Mouse (Mus musculus) layer of hippocampus, postnatal 14 days (tissue): Measurements from ENCODE around the gene Aaas. TPM values are rescaled to one million over a fixed set of nuclear protein-coding genes. Genes with fewer than 3 reads are reported as not detected.
"Not testable (repeated sequence)": the region's sequence is repeated elsewhere in the genome, so short reads cannot be mapped to it uniquely, and the experiment has no call there.

Source experiments
- DNase-seq, 2 experiments: peaks; one replicate each; pipeline ENCODE4 v3.0.0; 2021 to 2022; ENCODE audit warnings: low spot score in 2 of 2, mixed read lengths in 1 of 2
- total RNA-seq, 2 experiments: library from RNA; stranded (reverse); gene quantifications; 2 replicates each; pipeline ENCODE4 v1.2.3; 2021

The Aaas gene
- total RNA-seq, 2 experiments from 2014 or later, result 25.5 to 27.7 TPM

DNA sequence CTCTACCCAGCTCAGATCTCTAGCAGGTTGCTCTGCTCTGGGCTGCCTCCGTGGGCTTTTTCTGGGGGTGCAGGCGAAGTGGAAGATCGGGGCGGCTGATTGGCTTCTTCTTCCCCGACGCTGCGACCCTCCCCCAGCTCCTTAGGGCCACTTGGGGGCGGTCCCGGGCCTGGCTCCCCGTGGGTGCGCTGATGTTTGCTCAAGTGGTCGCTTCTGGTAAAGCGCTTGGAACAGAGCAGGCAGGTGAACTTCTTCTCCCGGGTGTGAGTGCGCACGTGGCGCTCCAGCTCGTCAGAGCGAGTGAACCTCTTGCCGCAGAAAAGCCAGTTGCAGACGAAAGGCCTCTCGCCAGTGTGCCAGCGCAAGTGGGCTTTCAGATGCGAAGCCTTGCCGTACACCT, 7.6 kb upstream of the Aaas start:
- no peak for DNase-seq

DNA sequence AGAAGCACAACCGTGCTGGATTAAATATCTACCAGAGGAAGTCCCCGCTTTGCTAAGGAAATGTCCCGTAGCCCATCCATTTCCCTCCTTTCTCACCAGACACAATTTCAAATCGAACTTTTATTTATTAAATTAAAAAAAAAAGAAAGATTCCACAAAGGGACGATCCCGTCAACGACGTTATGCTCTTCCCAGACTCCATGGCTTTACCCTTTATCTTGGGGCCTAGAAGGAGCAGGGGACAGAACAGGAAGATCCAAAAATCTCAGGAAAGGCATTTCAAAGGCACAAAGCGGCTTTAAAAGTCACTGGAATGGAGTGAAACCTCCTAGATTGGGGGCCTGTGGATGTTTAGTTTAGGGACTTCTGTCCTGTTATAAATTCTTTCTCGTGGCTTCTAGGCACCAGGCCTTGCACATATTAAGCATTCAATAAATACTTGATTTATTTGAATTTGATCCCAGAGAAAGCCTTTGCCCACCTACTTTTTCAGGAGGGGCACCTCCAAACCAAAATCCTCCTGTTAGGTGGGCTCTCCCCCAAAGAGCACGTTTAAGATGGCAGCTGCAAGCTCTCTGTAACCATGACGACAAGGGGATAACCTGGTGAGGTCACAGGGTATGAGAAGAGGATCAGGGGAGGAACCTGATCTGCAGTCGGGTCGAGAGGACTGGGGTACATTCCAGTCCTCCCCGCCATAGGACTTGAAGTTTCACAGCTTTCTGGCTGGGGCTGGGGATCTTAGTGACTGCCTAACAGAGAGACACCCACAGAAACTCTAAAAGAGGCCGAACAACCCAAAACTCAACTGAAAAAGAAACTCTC, 6.1 kb upstream of the Aaas start:
- DNase-seq, result no peak

DNA sequence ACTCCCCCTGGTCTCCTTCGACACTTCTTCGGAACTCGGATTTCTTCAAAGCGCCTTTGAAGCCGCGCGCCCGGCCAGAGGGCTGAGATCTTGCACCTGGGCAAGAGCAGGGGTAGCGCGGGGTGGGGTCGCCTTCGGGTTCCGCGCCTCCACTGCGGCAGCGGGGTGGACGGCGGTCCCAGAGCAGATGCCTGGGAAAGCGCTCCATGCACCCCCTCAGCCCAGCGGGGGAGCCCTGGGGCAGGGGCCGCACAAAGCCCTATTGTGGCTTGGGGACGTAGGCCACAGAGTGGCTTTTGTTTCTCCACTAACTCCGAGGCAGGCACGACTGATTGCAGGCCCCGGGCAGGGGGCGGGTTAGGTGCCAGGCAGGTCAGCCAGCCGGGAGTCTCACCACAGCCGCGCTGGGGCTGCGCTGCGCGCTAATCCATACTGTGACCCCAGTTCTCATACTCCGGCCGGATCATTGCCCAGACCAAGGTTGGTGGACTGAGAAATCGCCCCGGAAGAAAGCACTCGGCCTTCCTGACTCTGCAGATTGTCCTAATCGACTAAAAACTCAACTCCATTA, 5.4 kb upstream of the Aaas start:
- DNase-seq, result peak in 1 of 2 experiments; percentile 19

DNA sequence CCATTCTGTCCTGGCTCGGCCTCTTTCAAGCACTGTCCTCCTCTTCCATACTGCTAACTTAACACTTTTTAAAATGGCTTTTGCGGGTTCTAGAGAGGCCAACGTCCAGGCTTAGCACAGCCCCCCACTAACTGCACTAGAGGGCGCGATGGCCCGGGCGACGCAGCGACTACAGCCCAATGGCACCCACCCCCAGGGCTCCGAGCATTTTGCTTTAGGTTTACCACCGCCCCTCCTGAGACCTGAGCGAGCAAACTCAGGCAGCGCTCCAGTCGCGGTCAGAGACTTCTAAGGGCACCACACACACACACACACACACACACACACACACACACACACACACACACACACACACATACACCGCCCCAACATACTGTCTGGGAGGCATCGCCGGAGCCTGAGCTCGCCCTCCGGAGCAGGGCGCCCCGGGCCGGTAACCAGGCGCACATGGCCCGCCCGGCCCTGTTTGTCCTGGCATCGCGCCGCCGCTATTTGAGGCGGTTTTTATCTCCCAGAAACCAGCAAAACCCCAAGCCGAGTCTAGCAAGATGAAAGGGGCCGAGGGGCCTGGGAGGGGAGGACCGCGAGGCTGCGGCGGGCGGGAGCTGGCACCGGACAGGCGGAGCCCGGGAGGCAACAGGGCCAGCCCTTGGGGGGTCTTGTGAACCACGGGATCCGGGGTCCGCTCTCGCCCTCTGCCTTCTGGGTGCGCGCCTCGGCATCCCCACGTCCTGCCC, 4.7 kb upstream of the Aaas start:
- peak in 1 of 2 experiments; percentile 41 for DNase-seq

DNA sequence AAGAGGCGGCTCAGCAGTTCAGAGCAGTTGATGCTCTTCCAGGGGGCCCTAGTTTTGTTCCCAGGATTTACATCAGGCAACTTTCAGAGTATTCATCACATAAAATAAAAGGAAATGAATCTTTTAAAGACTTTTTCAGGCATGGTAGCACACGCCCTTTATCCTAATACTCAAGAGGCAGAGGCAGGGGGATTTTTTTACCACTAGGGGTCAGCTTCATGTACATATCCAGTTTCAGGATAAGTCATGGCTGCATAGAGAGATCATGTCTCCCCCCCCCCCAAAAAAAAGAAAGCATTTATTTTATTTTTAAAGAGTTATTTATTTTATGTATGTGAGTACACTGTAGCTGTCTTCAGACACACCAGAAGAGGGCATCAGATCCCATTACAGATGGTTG, 3.4 kb upstream of the Aaas start:
- no peak for DNase-seq

DNA sequence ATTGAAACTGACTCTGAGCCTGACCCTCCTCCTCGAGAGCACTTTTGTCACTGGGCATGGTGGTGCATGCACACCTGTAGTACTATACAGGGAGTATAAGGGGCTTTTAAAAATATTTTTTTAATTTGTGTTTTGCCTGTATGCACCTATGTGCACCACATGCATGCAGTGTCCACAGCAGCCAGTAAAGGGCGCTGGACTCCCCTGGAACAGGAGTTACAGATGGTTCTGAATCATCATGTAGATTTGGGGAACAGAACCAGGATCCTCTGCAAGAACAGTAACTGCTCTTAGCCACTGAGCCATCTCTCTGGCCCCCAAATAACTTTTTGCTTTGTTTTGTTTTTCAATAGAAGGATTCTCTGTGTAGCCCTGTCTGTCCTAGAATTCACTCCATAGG, 1.6 kb upstream of the Aaas start:
- DNase-seq, result no peak

DNA sequence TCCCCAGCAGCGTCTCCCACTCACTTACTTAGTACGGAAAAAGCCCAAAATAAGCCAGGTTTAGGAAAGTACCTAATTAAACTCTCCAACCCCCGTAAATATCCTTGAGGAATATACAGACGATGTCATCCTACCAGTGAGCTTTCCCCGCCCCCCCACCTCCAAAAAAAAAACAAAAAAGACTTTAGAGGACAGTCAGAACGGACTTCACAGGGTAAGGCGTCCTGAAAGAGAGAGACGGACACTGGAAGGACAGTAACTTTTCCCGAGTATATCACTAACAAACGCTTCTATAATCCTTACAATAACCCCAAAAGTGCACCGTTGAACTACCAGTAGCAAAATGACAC, 346 bp upstream of the Aaas start:
- DNase-seq, result no peak

DNA sequence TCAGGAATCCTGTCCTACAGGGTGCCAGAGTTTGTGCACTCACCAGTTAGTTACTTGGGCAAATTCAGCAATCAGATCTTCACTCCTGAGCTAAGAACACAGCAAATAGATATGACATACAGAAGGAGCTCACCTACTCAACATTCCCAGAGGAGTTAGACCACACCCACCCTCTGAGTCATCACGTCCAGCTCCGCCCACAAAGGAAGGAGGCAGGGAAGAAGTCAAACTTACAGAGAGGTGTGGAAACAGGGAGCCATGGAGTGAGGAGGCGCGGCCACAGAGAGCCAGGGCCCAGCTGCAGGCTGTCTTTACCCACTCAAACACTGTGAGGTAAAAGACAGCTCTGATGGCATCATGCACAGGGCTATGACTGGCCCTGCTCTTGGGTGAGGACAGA, 4.1 kb downstream of the Aaas start:
- DNase-seq, result no peak

DNA sequence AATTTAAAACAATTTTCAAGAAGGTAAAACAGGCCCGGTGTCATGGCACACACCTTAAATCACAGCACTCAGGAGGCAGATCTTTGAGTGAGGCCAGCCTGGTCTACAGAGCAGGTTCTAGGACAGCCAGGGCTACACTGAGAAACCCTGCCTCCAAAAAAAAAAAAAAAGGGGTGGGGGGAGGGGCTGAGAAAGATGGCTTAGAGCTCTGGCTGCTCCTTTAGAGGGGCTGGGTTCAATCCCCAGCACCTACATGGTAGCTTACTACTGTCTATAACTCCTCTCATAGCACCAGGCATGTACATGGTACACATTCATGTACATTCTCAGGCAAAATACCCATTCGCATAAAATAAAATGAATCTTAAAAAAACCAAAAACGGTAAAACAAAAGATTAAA, 6.1 kb downstream of the Aaas start:
- no peak for DNase-seq

DNA sequence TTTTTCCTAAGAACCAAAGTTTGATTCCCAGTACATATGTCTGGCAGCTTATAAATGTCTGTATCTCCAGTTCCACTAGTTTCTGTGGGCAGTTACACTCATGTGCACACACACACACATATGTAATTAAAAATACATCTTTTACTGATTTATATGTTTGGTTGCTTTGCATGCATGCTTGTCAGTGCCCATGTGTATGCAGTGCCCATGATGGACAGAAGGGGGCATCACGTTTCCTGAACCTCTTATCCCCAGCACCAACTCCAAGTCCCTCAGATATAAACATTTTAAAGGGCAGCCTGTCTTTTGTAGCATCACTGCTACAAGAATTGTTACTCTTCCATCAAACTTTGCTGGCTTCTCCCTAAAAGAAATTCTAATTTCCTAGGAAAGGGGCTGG, 9.0 kb downstream of the Aaas start:
- no peak for DNase-seq

DNA sequence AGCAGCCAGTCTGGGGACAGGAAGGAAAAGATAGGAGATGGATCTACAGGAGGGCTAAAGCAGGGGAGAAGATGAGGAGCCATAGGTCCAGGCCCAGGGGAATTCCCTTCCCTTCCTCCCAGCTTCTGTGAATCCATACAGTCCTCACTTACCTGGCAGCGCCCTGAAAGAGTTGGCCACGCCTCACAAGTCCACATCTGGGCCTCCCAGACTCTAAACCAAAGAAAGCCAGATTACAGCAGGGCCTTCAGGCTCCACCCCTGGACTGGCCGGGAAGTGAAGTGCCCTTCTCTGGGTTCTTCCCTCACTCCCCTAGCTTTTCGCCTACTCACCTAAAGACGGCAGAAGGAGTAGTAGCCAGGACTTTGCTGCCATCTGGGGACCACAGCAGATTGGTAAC, 11.0 kb downstream of the Aaas start:
- DNase-seq, result no peak

DNA sequence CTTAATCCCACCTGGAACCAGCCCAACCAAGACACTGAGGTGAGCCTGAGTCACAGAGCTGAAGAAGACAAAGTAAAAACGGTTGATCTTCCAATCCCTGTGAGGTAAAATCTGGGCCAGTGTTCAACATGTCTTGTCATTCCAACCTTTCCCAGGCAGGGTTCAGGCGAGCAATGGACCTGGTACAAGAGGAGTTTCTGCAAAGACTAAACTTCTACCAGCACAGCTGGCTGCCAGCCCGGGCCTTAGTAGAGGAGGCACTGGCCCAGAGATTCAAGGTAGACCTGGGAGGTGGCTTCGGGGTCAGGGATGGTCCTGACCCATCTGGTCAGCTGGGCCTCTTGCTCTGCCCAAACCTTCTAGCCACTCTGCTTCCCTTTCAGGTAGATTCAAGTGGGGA, 13.6 kb downstream of the Aaas start:
- DNase-seq, result no peak

DNA sequence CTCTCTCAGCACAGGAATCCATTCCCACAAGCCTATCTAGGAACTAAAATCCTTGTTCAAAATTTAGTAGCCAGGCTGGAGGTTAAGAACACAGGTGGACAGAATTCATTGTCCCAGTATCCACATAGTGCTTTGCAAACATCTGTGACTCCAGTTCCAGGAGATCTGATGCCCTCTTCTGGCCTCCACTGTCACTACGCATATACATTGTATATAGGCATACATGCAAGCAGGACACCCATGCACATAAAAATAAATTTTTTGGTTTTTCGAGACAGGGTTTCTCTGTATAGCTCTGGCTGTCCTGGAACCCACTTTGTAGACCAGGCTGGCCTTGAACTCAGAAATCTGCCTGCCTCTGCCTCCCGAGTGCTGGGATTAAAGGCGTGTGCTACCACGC, 14.6 kb downstream of the Aaas start:
- DNase-seq, result not testable (repeated sequence)

DNA sequence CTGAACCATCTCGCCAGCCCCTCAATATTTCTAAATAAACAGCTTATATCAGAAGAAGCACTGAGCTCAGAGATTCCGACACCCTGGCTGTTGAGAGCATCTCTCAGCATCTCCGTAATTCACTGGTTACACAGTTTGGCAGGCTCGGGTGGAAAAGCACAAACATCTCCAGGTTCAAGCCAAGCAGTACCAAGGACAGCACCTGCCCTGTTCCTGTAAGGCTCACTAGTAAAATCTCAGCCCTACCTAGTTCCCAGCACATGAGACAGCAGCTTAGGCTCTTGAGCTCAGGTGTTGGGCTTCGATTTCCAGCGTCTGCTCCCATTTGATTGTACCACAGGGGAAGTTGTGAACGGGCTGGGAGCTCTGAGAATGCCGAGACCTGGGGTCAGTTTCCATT, 15.3 kb downstream of the Aaas start:
- DNase-seq, result no peak

DNA sequence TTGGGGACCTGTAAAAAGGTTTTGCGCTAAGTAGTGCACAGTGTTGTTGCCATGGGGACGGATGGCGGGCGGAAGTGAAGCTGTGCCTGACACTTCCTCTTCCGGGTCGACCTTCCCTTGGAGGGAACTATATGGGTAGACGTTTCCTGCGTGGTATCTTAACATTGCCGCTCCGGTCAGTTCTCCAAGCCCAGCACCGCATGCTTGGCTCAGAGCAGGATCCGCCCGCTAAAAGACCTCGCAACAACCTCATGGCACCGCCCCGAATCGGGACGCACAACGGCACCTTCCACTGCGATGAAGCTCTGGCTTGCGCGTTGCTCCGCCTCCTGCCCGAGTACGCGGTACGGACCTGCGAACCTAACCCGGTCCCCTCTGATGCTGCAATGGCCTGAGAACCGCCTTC, 19.0 kb downstream of the Aaas start, which contains the start of gene Myg1:
Myg1 (plus strand) TSS at position 100 of the 406 bp plus-strand sequence.
- peak; percentile 80 to 85 for DNase-seq

DNA sequence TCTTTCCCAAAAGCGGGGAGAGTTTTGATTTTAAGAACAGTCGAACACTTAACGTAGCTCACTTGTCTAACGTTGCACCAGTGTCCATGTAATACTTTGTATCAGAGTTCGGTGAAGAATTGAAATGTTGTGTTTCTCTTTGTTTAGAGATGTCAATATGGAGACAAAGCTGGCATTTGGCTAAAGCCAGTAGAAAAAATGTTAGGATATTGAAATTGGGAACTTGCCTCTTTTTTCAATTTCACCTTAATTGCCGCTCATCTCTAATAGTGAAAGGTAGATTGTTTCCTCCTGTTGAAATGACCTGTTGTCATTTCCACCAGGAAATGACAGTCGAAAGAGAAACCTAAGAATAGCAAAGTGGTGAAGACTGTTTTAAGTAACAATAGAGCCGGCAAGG, 23.7 kb downstream of the Aaas start:
- no peak for DNase-seq

DNA sequence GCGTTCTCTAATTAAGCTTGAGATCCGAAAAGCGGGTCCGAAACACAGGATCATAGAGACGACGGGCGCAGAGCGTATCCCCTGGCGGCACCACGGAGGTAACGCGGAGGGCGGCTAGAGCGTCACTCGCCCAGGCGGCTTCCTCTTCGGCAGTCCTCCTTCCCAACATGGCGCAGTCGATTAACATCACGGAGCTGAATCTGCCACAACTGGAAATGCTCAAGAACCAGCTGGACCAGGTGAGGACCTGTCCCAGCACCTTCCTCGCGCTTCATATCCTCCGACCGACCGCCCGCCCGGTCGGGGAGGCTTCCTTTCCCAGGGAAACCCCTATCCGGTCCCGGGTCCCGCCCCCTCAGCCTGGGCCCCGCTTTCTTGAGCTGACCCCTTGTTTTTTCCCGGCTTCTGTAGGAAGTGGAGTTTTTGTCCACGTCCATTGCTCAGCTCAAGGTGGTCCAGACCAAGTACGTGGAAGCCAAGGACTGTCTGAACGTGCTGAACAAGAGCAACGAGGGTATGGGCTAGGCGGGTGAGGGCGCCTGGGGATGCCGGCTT, 24.5 kb downstream of the Aaas start, which contains the start of gene Pfdn5:
Pfdn5 (plus strand) TSS at position 95 of the 555 bp plus-strand sequence.
- DNase-seq, result peak; percentile 84 to 88

DNA sequence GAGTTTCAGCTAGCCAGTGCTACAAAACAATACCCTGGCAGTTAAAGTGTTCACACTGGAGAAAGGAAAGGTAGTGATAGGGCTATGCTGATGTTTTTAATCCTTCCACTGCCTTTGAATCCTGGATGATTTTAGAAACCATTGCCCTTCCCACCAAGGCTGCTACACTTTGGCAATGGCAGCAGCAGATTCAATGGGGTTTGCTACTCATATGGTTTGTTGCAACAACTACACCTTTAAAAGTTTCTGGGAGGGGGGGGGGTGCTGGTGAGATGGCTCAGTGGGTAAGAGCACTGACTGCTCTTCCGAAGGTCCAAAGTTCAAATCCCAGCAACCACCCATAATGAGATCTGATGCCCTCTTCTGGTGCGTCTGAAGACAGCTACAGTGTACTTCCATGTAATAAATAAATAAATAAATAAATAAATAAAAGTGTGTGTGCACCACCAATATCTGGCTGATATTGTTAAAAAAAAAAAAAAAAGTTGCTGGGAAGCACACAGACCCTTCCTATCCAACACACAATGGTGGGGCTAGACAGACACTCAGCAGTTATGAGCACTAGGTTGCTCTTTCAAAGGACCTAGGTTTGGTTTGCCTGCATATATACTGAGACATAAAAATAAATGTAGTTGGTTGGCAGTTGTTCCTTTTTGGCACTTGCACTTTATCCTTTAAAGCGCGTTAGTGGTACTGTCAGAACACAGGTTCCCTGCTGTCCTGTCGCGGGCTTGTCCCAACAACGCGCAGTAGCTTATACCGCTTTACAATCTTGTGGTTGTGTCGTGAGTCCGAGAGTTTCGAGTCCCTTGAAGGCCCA, 25.7 kb downstream of the Aaas start:
- no peak for DNase-seq

DNA sequence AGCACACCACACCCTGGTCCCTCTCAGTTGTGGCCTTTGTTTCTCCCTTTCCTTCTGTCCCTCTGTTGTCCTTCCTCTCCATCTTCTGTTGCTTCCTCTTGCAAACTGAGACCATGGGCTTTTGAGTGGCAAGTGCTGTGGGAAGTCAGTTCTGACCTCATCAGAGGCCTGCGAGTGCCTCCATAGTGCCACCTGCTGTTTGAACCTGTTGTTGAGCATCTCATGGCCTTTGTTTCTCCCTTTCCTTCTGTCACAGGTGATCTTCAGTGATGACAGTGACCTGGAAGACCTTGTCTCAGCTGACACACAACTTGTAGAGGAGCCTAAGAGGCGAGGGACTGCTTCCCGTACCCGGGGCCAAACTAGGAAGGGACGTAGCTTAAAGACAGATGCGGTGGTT, 34.3 kb downstream of the Aaas start:
- peak; percentile 46 to 62 for DNase-seq

DNA sequence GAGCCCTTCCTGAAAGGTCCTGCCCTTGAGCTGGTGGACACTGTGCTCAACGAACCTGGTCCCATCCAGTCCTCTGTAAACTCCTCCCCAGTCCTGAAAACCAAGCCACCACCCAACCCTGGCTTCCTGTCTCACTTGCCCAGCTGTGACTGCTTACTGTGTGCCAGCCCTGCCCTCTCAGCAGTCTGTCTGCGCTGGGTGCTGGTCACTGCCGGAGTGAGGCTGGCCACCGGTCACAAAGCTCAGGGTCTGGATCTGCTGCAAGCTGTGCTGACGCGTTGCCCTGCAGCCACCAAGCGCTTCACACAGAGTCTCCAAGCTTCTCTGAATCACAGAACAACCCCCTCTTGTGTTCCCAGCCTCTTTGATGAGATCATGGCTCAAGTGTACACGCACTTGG, 35.3 kb downstream of the Aaas start:
- DNase-seq, result peak in 1 of 2 experiments; percentile 40

DNA sequence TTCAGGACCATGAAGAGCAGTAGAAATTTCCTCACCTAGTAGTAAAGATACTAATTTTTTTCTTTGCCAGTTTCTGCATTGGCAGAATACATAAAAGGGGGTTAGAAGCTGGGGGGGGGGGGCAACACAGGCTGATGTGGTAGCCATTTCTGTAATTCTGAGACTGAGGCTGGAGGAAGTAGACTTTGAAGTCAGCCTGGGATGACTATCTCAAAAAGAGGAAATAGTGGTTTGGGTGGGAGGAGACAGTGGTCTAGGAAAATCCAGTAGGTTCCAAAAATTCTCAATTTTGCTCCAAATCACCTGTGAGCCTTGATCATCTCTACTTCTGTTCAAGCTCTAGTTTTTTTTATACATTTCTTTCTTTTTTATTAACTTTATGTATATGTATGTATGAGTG, 39.1 kb downstream of the Aaas start:
- no peak for DNase-seq
